Mouse (Mus musculus) B cell, adult 67 days (primary cell): ENCODE data around the gene Synrg. TPM values are rescaled to one million over a fixed set of nuclear protein-coding genes. Genes with fewer than 3 reads are reported as not detected.

Source experiments
- total RNA-seq, 2 experiments: library from RNA; stranded (reverse); gene quantifications; 4 replicates each; pipeline ENCODE4 v1.2.4; 2023

Gene Synrg
- total RNA-seq = 10 to 100 TPM; 82.0 to 87.6 TPM

GRCm38 (mm10) chr11:83963991-83964921 lies at the start of gene Synrg:
Gene Synrg, plus strand, starts transcription at chr11:83964428.

GRCm38 (mm10) chr11:83941950-83942840 lies 22.0 kb upstream of the Synrg start, which contains the start of gene Ddx52:
Gene Ddx52, plus strand, starts transcription at chr11:83942062.

GRCm38 (mm10) chr11:84069034-84069370 lies 104.8 kb downstream of the Synrg start, which contains the start of gene Dusp14:
Gene Dusp14, minus strand, starts transcription at chr11:84069261.

Other genes with a start within 250 kb of the Synrg start
- 1 to 10 TPM; 4.7 to 5.5 TPM for gene Wfdc21, start 217.5 kb upstream of the Synrg start, total RNA-seq
- 10 to 100 TPM; 54.8 to 63.9 TPM for gene Heatr6, start 210.7 kb upstream of the Synrg start, total RNA-seq
- under 1 TPM; 0.58 to 0.59 TPM for gene Hnf1b, start 114.4 kb upstream of the Synrg start, total RNA-seq
- gene Ddx52, start 22.4 kb upstream of the Synrg start, total RNA-seq = 10 to 100 TPM; 36.6 to 41.0 TPM
- under 1 TPM in 1 of 2 experiments, not detected in 1; 0.53 TPM for gene Dusp14, start 104.8 kb downstream of the Synrg start, total RNA-seq
- gene Tada2a, start 165.2 kb downstream of the Synrg start, total RNA-seq = 1 to 10 TPM; 6.2 to 8.5 TPM
- 10 to 100 TPM; 32.2 to 50.3 TPM for gene Acaca, start 165.2 kb downstream of the Synrg start, total RNA-seq
- gene Gm11437, start 203.0 kb downstream of the Synrg start, total RNA-seq = not detected